Mouse (Mus musculus) frontal cortex, postnatal 14 days (tissue): Measurements from ENCODE around the gene Sox4.
A peak's percentile ranks its signal among the peaks of the same experiment; 100 is the strongest.

ENCODE experiments used
- DNase-seq, 2 experiments: peaks; one replicate each; pipeline ENCODE4 v3.0.0; 2022; ENCODE audit warnings: low spot score in 2 of 2

Sox4 gene

GRCm38 (mm10) chr13:28953581-28953991, at the start of gene Sox4:
Gene Sox4, minus strand, starts transcription at chr13:28953713.
- peak; percentile 96 to 97 for DNase-seq

GRCm38 (mm10) chr13:28991899-28992664, 38.6 kb upstream of the Sox4 start:
- DNase-seq: no peak

GRCm38 (mm10) chr13:28988751-28989703, 35.5 kb upstream of the Sox4 start:
- DNase-seq: no peak

GRCm38 (mm10) chr13:28980681-28981080, 27.2 kb upstream of the Sox4 start:
- no peak for DNase-seq

DNA sequence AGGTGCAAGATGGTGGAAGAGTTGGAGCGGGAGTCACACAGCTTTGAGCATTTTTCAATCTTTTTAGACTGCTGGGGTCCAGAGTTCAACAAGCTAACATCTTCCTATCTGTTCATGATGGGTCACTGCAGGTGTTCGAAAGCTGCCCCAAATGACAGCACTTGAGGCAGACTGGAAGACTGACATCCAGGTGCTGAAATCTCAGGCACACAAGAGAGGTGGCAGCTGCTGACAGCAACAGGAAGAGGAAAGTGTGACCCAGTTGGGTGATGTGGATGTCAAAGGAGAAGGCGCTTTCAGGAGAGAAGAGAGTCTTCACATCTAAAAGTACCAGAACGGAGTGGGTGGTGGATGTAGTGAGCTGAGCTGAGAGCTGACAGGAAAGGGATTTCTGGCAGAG, 21.5 kb upstream of the Sox4 start:
- no peak for DNase-seq

- no peak for DNase-seq
Observed at GRCm38 (mm10) chr13:28974597-28974996, 21.1 kb upstream of the Sox4 start.

- DNase-seq: no peak
Observed at GRCm38 (mm10) chr13:28960916-28961315, 7.4 kb upstream of the Sox4 start.

DNA sequence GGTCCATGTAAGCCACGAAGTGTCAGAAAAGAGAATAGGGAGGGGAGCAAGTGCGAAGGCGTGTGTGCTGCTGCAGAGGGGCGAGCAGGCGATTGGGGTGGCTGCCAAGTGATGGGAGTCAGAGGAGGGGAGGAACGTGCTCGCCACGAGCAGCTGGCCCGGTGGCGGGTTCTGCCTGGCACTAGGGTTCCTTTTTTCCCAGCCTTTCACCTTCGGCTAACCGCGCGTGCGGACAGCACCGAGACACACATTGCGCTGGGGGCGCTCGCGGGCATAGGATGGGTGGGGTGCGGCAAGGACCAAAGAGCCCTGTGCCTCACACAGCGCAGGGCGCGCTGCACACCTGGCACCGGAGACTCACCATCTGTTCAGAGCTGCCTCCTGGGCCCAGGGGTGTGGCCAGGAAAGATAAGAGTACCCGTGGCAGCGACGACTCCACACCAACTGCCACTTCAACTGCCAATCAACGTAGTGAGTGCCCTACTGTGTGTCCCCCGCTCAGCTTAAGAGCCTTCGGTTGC, 6.0 kb upstream of the Sox4 start:
- DNase-seq: peak; percentile 77 to 80

GRCm38 (mm10) chr13:28959068-28959440, 5.5 kb upstream of the Sox4 start:
- DNase-seq: no peak

- peak; percentile 61 to 63 for DNase-seq
Observed at GRCm38 (mm10) chr13:28958211-28959067, 4.9 kb upstream of the Sox4 start.

GRCm38 (mm10) chr13:28957765-28958164, 4.3 kb upstream of the Sox4 start:
- DNase-seq: peak; percentile 87 to 94

DNA sequence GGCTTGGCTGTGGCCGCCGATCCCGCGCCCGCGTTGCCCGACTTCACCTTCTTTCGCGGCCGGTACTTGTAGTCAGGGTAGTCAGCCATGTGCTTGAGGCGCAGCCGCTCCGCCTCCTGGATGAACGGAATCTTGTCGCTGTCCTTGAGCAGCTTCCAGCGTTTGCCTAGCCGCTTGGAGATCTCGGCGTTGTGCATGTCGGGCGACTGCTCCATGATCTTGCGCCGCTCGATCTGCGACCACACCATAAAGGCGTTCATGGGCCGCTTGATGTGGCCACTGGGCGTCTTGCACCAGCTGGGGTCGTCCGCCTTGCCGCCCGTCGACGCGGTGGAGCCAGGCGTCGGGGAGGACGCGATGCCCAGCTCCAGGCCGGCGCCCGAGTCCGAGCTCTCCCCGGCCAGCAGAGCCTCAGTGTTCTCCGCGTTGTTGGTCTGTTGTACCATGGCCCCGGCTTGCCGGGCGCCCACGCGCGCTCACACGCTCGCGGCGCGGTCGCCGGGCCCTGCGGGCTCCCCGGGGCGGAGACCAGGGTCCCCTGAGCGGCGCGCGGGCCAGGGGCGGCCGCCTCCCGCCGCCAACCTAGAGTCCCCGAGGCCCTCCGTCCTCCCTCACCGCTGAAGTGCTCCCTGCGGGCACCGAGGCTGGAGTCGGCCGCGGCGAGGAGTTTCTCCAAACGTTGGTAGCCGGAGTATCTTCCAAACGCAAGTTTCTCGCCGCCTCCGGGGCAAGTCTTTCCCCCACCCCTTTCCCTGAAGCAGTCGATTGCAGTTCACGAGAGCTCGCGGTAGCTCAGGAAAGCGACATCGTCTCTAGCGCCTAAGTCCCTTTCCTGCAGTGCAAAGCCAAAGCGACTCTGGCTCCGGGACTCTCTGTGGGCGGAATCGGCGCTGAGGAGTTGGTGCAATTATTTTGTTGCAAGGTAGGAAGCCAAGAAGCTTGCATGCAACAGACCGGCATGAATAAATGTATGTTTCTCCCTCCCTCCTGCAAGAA, 639 bp downstream of the Sox4 start:
- peak; percentile 58 to 60 for DNase-seq

GRCm38 (mm10) chr13:28951691-28952575, 1.6 kb downstream of the Sox4 start:
- DNase-seq: peak; percentile 21 to 31

DNA sequence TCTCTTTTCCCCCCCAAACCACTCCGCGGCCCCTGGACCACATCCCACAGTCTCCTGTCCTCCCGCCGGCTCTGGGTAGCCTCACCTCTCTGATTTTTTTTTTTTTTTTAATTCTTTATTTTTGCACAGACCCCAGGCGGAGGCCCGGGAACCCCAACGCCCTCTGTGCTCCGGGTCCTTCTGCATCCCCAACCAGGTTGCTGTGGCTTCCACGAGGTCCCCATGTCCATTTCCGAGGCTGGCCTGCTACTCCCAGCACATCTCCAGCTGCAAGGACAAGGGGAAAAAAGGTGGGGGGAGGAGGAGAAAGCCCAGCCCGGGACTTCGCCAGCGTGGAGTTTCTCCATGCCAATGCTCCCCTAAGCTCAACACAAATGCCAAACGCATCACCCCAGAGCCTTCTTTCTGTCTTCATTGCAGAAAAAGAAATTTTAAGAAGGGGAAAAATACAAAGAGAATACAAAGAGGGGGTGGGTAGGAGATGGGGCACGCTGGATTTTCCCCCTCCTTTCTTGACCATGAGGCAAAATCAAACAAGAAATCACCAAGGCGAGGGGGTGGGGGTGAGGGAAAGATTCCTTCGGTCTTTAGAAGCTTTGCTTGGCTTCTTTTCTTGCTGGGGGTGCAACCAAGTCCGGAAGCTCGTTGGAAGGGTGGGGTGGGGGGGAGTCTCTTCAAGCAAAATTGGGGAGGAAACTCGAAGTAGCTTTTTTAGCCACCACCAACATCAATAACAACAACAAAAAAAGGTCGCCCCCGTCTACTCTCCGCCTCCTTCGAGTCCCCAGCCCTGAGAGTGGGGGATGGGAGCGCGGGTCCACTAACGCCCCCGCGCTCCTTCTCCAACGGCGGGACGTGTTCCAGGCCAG, 2.7 kb downstream of the Sox4 start:
- DNase-seq: peak; percentile 44 to 45

DNA sequence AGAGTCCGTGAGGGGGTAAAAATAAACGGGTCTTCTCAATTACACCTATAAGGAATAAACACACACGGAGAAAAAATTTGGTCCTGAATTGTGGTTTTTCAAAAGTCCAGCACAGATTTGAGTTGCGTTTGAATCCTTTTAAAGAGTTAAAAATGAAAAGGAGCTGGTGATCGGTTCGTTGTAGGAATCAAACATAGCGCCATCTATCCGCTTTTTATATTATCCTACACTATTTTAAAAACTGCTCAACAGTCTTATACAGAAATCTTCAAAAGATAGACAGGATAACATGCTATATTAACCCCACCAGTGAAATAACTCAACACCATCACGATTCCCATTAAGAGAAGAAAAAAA, 3.3 kb downstream of the Sox4 start:
- DNase-seq: no peak

- DNase-seq: no peak
Observed at GRCm38 (mm10) chr13:28949279-28949915, 4.1 kb downstream of the Sox4 start.

- peak; percentile 35 to 47 for DNase-seq
Observed at GRCm38 (mm10) chr13:28948541-28948940, 5.0 kb downstream of the Sox4 start.
